Mouse (Mus musculus): ENCODE results near the gene Slc22a20.

Gene Slc22a20

GRCm38 (mm10) chr19:5989585-5989984, 3.6 kb upstream of the Slc22a20 start:
- DNase-seq (ENCODE audit: low spot score in 2 of 2) = no peak

DNA sequence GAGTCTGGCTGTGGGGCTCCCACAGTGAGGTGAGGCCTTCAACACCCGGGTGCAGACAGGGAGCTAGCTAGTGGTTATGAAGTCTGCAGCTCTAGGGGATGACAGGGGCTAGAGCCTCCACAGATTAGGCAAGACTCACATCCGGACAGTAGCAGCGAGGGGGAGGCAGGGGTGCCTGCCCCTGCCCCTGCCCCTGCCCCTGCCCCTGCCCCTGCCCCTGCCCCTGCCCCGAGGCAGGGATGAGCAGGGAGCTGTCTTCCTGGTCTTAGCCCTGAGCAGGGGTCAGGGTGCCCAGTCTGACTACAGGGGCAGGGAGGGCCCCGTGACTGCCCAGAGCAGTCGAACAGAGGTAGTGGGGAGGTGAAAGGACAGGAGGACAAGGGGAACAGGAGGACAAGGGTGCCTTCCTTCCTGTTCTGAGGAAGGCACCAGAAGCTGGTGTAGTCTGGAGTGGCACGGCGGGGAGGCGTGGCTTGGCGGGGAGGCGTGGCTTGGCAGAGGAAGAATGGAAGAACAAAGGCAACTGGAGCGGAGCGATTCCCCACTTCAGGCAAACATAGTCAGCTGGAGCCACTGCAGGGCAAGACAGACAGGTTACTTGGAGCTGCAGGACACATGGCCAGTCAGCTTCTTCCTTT, 3.0 kb upstream of the Slc22a20 start:
- DNase-seq (ENCODE audit: low spot score in 2 of 2) = peak in 1 of 2 experiments; percentile 13

DNA sequence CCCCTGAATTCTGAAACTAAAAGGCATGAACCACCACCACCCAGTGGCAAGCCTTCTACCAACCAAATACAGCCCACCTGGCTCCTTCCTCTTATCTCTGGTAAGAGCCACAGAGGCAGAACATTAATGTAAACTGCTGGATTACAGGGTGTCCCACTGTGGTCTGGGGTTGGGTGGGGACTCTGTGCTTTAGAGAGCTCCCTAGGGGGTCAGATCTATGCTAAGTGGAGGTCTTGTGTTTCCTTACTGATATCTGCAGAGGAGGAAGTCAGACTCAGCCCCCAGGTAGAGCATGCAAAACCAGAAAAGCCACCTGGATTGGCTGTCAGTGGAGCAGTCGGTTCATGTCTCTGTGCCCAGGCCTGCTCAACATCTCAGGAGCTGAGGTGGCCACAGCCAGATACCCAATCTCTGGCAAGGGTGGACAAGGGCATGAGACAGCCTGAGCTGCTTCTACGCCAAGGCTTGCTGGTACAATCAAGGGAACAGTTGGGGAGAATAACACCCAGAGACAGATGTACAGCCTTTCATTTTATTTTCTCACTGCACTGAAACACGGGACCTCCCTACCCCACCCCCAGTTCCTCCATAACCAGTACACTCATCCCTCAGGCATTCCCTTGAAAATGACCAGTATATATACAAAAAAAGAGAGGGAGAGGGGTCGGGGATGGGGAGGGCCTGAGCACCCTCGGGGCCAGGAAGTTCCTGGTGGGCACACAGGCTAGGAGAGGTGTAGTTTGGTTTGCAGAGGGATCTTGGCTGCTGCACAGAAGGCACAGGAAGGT, 2.3 kb upstream of the Slc22a20 start:
- no peak for DNase-seq (ENCODE audit: low spot score in 2 of 2)

GRCm38 (mm10) chr19:5980477-5980876, 5.5 kb downstream of the Slc22a20 start:
- DNase-seq (ENCODE audit: low spot score in 2 of 2) = no peak

- no peak for DNase-seq (ENCODE audit: low spot score in 2 of 2)
These were observed 8.2 kb downstream of the Slc22a20 start for GRCm38 (mm10) chr19:5977717-5978116.

DNA sequence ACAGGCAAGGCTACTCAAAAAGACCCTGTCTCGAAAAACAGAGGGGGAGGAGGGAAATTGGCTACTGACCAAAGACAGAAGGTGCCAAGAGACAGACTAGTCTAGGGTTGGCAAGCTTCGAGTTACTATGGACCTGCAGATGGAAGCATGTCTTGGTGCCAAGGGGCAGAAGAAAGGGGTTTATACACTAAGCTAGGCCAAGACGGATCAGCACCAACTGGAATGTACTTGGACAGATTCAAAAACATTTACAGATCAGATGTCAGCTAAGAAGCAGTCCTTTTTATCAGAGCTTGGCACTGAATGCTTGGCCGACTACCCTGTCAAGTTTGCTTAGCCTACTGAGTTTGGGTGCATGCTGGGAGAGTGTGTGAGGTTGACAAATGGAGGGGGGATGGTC, 10.3 kb downstream of the Slc22a20 start:
- DNase-seq (ENCODE audit: low spot score in 2 of 2) = peak in 1 of 2 experiments; percentile 24

DNA sequence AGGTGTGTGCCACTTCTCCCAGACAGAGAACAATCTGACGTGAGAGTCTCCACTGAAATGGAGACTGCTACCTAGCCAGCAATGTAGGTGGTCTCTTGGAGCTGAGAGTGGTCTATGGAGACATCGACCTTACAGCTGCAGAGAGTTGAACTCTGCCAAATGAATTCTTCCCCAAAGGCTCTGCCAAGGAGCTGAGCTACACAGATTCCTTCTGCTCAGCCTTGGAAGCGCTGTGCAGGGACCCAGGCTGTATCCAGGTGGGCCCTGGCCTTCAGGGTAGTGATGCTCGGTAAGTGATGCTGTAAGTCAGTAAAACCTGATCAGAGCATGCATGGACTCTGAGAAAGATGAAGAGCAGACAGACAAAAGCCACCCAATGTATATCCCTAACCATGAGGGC, 10.8 kb downstream of the Slc22a20 start:
- no peak for DNase-seq (ENCODE audit: low spot score in 2 of 2)

DNA sequence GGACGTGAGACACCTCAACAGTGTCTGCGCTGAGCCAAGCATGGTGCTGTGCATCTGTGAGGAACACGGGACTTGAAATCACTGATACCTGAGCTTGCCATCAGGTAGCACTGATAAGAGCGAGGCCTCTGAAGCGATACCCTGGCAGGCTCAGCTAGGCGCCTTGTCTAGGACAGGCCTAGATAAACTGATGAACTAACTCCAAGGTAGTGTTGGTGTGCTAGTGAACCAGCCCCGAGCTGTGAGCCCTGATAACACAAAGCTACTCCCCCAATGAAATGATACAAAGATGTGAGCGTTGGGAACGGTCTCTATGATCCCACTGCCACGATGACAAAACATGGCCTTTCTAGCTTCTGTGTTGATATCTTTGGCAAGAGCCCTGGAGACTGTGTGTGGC, 18.3 kb downstream of the Slc22a20 start:
- no peak for DNase-seq (ENCODE audit: low spot score in 2 of 2)

- no peak for DNase-seq (ENCODE audit: low spot score in 2 of 2)
These were observed 19.2 kb downstream of the Slc22a20 start for GRCm38 (mm10) chr19:5966786-5967185.

DNA sequence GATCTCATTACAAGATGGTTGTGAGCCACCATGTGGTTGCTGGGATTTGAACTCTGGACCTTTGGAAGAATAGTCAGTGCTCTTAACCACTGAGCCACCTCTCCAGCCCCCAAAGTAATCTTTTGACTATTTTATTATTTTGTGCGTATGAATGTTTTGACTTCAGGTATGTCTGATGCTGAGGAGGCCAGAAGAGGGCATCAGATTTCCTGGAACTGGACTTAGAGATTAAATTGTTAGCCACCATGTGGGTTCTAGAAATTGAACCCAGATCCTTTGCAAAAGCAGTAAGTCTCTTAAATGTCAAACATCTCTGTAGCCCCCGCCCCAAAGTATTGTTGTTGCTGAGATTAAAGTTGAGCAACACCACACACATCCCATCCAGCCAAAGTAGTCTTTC, 20.0 kb downstream of the Slc22a20 start:
- no peak for DNase-seq (ENCODE audit: low spot score in 2 of 2)

- DNase-seq (ENCODE audit: low spot score in 2 of 2) = peak; percentile 52 to 68
These were observed 20.7 kb downstream of the Slc22a20 start for GRCm38 (mm10) chr19:5965280-5965679.

GRCm38 (mm10) chr19:5964804-5965203, 21.1 kb downstream of the Slc22a20 start:
- no peak for DNase-seq (ENCODE audit: low spot score in 2 of 2)

DNA sequence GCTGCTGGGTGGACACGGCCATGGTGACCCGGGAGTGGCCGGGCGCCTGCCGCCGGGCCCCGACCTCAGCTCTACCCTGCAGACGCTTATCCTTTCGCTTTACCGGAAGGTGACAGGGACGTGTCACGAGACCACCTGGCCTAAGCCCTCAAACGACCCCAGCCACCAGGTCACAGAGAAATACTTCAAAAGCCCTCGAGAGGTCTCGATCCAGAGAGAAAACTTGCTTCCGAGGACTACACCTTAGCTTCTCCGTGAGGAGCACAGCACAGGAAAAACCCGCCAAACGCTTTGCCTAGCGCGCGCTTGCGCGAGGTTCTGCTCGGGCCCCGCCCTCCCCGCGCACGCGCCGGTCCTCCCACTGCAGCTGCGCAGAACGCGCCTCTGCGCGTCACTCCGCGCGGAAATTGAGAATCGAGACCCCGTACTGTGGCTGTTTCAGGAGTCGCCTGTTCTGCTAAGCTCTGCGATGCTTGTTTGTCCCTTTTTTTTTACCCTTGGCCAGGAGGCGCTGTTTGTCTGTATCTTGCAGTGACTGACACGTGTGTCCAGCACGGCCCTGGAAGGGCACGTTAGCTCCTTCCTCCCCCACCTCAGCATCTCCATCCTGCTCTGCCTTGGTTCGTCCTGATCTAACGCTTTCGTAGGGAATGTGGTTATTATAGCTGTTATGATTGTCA, 21.9 kb downstream of the Slc22a20 start, which contains the start of gene Pola2:
Gene Pola2, minus strand, starts transcription at position 320 of the 680 bp plus-strand sequence.
- DNase-seq (ENCODE audit: low spot score in 2 of 2) = peak; percentile 85 to 91

- DNase-seq (ENCODE audit: low spot score in 2 of 2) = no peak
These were observed 23.3 kb downstream of the Slc22a20 start for GRCm38 (mm10) chr19:5962651-5963050.

GRCm38 (mm10) chr19:5957371-5957770, 28.6 kb downstream of the Slc22a20 start:
- no peak for DNase-seq (ENCODE audit: low spot score in 2 of 2)

DNA sequence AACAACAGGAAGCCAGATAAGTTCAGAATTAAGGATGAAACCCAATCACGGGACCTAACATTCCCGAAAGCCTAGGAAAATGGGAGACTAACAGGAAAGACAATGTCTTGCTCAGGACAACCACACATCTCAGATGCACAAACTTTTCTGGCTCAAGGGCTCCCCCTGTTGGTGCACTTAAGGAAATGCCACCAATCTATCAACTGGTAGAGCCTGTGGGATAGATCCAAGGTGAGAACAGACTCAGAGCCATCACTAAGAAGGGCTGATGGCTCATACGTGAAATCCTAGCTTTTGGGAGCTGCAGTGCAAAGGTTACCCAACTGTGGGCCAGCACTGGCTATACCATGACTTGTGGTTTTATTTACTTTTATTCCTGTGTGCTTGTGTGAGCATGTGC, 29.3 kb downstream of the Slc22a20 start:
- peak; percentile 73 to 79 for DNase-seq (ENCODE audit: low spot score in 2 of 2)

GRCm38 (mm10) chr19:5955704-5956670, 30.0 kb downstream of the Slc22a20 start:
- no peak for DNase-seq (ENCODE audit: low spot score in 2 of 2)

- DNase-seq (ENCODE audit: low spot score in 2 of 2) = no peak
These were observed 31.0 kb downstream of the Slc22a20 start for GRCm38 (mm10) chr19:5954936-5955335.

DNA sequence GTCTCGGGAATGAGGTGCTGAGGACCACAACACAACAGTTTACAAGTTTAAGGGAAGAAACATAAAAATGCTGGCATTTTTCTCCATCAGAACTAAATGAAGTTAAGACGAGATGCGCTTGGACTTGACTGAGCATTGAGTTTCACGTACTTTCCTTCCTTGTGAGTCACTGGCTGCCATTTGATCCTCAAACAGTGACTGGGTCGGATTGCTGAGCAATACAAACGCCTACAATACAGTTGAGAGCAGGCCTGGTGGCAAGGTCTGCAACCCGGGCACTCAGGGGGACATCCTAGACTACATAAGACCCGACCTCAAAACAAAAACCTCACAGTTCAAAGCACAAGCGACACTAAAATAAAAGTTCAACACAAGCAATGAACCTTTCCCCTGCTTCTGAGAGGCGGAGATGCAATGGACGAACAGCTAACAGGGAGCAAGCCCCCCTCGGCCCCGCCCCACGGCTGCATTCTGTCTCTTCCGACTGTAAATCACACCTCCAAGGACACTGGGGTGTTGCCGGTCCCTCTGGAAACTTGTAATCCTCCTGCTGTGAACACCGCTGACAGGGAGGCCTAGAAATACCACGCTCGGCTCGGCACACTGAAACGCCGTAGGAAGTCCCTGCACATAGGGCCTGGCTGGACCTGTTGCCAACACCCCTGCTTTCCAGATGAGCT, 31.8 kb downstream of the Slc22a20 start:
- DNase-seq (ENCODE audit: low spot score in 2 of 2) = no peak

DNA sequence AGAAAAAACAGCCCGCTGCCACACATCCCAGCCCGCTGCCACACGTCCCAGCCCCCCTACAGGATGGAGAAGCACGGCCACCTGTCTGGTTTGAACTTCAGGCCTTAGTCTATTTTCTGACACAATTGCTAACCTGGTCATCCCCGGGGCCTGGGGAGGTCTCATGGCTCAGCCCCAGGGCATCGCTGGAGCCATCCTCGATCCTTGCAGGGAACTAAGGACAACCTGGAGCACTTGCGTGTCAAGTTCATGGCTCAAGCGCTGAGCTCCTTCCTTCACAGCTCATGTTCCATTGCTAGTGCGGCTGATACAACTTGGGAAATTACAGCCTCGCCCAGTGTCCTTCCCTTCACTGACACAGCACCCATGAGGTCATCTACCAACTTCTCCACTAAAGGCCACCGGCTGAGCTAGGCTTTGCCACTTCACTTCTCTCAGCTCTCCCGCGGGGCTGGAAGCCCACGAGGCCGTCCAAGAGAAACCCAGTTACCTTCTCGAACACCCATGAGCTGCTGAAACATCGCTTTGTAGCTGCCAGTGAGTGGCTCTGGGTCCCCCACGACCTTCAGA, 32.7 kb downstream of the Slc22a20 start:
- no peak for DNase-seq (ENCODE audit: low spot score in 2 of 2)
